Mouse (Mus musculus): ENCODE measurements around the gene Nostrin.

DNA sequence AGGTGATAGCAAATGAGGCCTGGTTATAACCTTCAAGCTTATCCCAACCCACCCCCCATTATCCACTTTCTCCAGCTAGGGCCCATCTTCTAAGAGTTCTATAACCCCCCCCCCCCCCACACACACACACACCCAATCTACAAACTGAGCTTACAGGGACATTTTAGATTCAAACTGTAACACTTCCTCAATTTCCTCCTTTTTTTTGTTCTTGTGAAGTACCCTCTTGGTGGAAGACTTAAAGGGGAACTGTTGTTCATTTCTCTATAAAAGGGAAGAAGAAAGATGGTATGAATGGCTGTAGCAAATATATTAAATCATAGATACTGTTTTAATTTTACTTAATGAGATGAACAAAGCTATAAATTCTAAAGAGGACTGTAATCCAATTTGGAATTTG is 96.5 kb downstream of the Nostrin start:
- no peak for TF ChIP-seq HCFC1 (IDR thresholded peaks at IDR 0.05; ENCODE audit: low read depth, low read length)
- TF ChIP-seq CHD2 (IDR thresholded peaks at IDR 0.05; ENCODE audit: low read length), result no peak
- no peak for TF ChIP-seq TBP (conservative IDR thresholded peaks at IDR 0.05; ENCODE audit: low read depth, low read length)
- TF ChIP-seq CTCF (conservative IDR thresholded peaks at IDR 0.05 in 1 of 2, IDR thresholded peaks at IDR 0.05 in 1 of 2; ENCODE audit: low read depth in 2 of 2, low read length in 2 of 2), result no peak

Measured in CH12.LX (cell line).